Mouse (Mus musculus) ES-E14 (cell line): ENCODE results near the gene Gbx2. TPM values are rescaled to one million over a fixed set of nuclear protein-coding genes. Genes with fewer than 3 reads are reported as not detected.
A peak's percentile ranks its signal among the peaks of the same experiment; 100 is the strongest.

Source experiments
- DNase-seq: peaks from one replicate; pipeline ENCODE4 v3.0.0-alpha.2; 2013; ENCODE audit warnings: low read depth, low spot score
- H3K27ac ChIP-seq: 2 replicates; pipeline ENCODE4 v1.5.1; 2012; ENCODE audit warnings: low read depth, mild to moderate bottlenecking, low read length, moderate library complexity, mixed read lengths; ENCODE audit not compliant: poor library complexity, insufficient read depth, severe bottlenecking
- H3K36me3 ChIP-seq: 2 replicates; pipeline ENCODE4 v1.6.1; 2012; ENCODE audit warnings: mild to moderate bottlenecking, low read length, moderate library complexity, mixed read lengths; ENCODE audit not compliant: control insufficient read depth, poor library complexity, insufficient read depth, severe bottlenecking
- H3K4me1 ChIP-seq, 2 experiments: fragments of 150-350 bp in 1 of 2; sonication (generic) in 1 of 2; 2 replicates each; pipeline ENCODE4 v1.6.1; 2012; ENCODE audit warnings: low read length in 2 of 2, mild to moderate bottlenecking in 1 of 2, mixed read lengths in 1 of 2; ENCODE audit not compliant: control insufficient read depth in 2 of 2, insufficient read depth in 2 of 2, poor library complexity in 1 of 2
- H3K4me3 ChIP-seq, 2 experiments: fragments of 150-350 bp in 1 of 2; sonication (generic) in 1 of 2; 2 replicates each; pipeline ENCODE4 v1.5.1; 2012; ENCODE audit warnings: low read length in 2 of 2, low read depth in 1 of 2, mild to moderate bottlenecking in 1 of 2, mixed read lengths in 1 of 2; ENCODE audit not compliant: insufficient read depth in 1 of 2, poor library complexity in 1 of 2, severe bottlenecking in 1 of 2
- H3K9ac ChIP-seq: 2 replicates; pipeline ENCODE4 v1.6.1; 2012; ENCODE audit warnings: low read depth, mild to moderate bottlenecking, low read length, mixed read lengths; ENCODE audit not compliant: poor library complexity, insufficient read depth, severe bottlenecking
- H3K9me3 ChIP-seq: fragments of 150-350 bp; sonication (generic); 2 replicates; pipeline ENCODE4 v1.6.1; 2012; ENCODE audit warnings: low read depth, mild to moderate bottlenecking, low read length; ENCODE audit not compliant: control insufficient read depth, insufficient read depth
- CHD2 ChIP-seq: IDR thresholded peaks from 2 replicates; pipeline ENCODE4 v1.6.1; 2014; ENCODE audit warnings: mild to moderate bottlenecking, low read depth, low read length, inconsistent platforms
- HCFC1 ChIP-seq: IDR thresholded peaks from 2 replicates; pipeline ENCODE4 v1.6.1; 2012; ENCODE audit warnings: low read length, inconsistent platforms, borderline replicate concordance; ENCODE audit not compliant: insufficient read depth
- MAFK ChIP-seq: IDR thresholded peaks from 2 replicates; pipeline ENCODE4 v1.6.1; 2014; ENCODE audit warnings: mild to moderate bottlenecking, low read depth, low read length, inconsistent platforms; ENCODE audit not compliant: insufficient read depth
- ZC3H11A ChIP-seq: IDR thresholded peaks from 2 replicates; pipeline ENCODE4 v1.6.1; 2012; ENCODE audit warnings: low read depth, mild to moderate bottlenecking, inconsistent platforms, low read length, borderline replicate concordance
- ZNF384 ChIP-seq: IDR thresholded peaks from 2 replicates; pipeline ENCODE4 v1.6.1; 2012; ENCODE audit warnings: low read depth, low read length, inconsistent platforms
- in situ Hi-C, 2 experiments: fragments of 600-800 bp; cut with MboI; formaldehyde crosslinking; loops; one replicate each; pipeline ENCODE4 v1.15.1; 2025; ENCODE audit warnings: low sequenced_read_pairs in 2 of 2, inconsistent platforms in 1 of 2; ENCODE audit not compliant: unreplicated experiment in 2 of 2
- total RNA-seq: library from RNA; depleted of rRNA; stranded (reverse); fragments of 300-350 nt; gene quantifications from 2 replicates; pipeline ENCODE4 v1.2.3, GENCODE M21; 2012; rRNA removed

Gene Gbx2
- total RNA-seq, 1 experiment = 27.9 TPM

GRCm38 (mm10) chr1:89880834-89881233 lies 50.1 kb downstream of the Gbx2 start:
- Histone ChIP-seq H3K4me1 (peaks cover 14 to 38% of the 10 kb centered on the region in 2 experiments), H3K4me3 (no peak overlapping the region), H3K36me3 (no peaks in the 10 kb centered on the region), H3K27ac (no peak overlapping the region), H3K9ac (no peak overlapping the region), H3K9me3 (no peaks in the 10 kb centered on the region)
- in situ Hi-C loops = no loop called here
- DNase-seq = no peak
- TF ChIP-seq ZC3H11A (no peak), ZNF384 (no peak), MAFK (no peak), HCFC1 (no peak), CHD2 (no peak)

GRCm38 (mm10) chr1:89880193-89880592 lies 50.8 kb downstream of the Gbx2 start:
- H3K9ac ChIP-seq = no peak overlapping the region
- no peaks in the 10 kb centered on the region for H3K36me3 ChIP-seq
- TF ChIP-seq MAFK (no peak), ZC3H11A (no peak), HCFC1 (no peak), ZNF384 (no peak), CHD2 (no peak)
- no peak overlapping the region for H3K4me3 ChIP-seq
- H3K9me3 ChIP-seq = no peaks in the 10 kb centered on the region
- peaks cover 14 to 41% of the 10 kb centered on the region in 2 experiments for H3K4me1 ChIP-seq
- DNase-seq = no peak
- in situ Hi-C loops = no loop called here
- H3K27ac ChIP-seq = no peak overlapping the region

GRCm38 (mm10) chr1:89878496-89878895 lies 52.5 kb downstream of the Gbx2 start:
- H3K4me1 ChIP-seq = peaks cover 14 to 39% of the 10 kb centered on the region in 2 experiments
- DNase-seq = no peak
- H3K27ac ChIP-seq = peak overlapping the region; percentile 3; the same call in 1 of the 2 replicates
- H3K36me3 ChIP-seq = no peaks in the 10 kb centered on the region
- no peak overlapping the region for H3K9ac ChIP-seq
- TF ChIP-seq CHD2 = no peak
- no peak for TF ChIP-seq MAFK
- no peak for TF ChIP-seq ZNF384
- TF ChIP-seq HCFC1 = no peak
- TF ChIP-seq ZC3H11A = no peak
- in situ Hi-C loops = no loop called here
- H3K9me3 ChIP-seq = no peaks in the 10 kb centered on the region
- H3K4me3 ChIP-seq = no peak overlapping the region

Other genes with a start within 250 kb of the Gbx2 start
- gene Asb18, start 83.5 kb upstream of the Gbx2 start, total RNA-seq = not detected in 2 replicates
- gene Iqca, start 222.2 kb upstream of the Gbx2 start, total RNA-seq = 0.21 and 0.27 TPM in 2 replicates